Mouse (Mus musculus) cerebellum, adult (tissue): ENCODE data around the gene Slc25a26.

Experiments used
- ATAC-seq: cut with Nextera tagmentation; 2 replicates; pipeline ENCODE4 v1.9.2; 2017; ENCODE audit warnings: mild to moderate bottlenecking, moderate library complexity, mixed read lengths; ENCODE audit not compliant: insufficient number of reproducible peaks, low FRiP score, low TSS enrichment

Gene Slc25a26

DNA sequence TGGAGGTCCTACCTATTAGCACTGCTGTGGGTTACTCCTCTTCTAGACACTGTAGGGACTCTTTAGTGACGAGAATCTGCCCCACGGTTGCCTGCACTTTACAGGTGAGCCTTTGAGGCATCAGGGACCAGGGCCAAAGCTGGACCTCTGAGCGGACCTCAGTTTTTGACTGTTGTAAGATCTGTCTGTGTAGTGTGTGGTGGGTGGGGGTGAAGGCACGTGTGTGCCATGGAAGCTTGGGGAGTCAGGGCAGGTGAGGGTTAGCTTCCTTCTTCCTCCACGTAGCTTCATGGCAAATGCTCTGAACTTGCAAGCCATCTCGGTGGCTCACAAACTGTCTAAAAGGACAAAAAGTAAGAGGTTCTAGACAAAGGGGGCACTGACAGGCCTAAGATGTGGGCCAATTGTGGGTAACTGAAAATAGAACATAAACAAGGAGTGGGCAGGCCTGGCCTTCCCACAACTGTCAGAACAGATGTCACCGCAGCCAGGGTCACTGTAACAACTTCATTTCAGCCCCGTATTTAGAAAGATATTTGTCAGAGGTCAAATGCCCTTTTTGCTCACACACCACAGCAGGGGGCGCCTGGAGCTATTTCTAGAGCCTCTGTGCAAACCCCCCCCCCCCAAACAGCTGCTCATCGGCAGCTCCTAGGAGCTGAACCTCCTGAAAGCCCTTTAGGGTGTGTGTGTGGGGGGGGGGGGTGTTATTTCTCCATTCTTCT is 96.8 kb downstream of the Slc25a26 start:
- no peak for ATAC-seq

DNA sequence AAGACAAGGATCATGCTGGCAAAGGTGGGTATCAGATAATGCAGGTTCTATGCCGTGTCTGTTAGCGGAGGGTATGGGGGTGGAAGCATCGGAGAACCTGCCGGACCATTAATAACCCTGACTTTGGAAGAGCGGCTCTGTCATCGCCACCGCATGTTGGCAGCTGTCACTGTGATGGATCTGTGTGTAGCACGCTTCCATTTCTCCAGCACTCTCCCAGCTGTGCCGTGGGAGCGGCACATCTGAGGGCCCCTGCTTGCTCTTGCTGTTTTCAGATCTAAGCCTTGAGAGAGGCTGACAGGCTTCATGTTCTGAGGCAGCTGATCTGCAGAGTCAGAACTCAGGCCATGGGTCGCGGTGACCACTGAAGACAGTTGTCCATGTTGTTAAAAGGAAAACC is 98.3 kb downstream of the Slc25a26 start:
- no peak for ATAC-seq

DNA sequence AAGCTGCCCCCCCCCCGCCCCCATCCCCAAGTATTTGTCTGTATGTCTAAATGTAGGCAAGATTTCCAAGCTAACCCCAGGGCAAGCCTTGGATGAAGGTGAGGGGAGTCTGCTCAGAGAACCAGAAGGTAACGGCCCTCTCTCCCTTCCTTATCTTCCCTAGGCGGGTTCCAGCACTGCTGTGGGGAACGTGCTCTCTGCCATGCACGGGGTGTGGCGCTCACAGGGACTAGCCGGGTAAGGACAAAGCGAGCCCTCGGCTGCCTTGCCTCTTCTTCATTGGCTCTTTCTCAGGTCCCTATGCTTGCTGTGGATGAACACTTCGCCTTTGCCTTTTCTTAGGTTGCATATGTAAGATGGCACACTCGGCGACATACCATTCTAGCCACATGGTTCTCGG is 98.9 kb downstream of the Slc25a26 start:
- no peak for ATAC-seq

DNA sequence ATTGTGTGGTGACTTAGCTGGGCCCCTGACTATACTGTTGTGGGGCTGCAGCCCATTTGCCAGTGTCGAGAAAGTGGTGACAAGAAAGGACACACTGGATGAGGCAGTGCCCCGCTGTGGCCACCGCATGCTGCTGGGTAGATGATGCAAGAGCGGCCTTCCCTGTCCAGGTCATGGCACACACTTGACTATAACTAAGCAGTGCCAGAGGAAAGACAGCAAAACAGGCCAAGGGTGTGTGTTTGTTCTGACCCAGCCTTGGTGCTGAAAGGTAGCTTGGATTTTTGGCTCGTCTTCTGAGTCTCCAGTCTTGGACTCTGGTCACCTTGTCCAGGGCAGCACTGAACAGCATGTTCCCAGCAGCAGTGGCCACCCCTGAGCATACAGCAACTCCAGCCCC is 101.0 kb downstream of the Slc25a26 start:
- no peak for ATAC-seq

DNA sequence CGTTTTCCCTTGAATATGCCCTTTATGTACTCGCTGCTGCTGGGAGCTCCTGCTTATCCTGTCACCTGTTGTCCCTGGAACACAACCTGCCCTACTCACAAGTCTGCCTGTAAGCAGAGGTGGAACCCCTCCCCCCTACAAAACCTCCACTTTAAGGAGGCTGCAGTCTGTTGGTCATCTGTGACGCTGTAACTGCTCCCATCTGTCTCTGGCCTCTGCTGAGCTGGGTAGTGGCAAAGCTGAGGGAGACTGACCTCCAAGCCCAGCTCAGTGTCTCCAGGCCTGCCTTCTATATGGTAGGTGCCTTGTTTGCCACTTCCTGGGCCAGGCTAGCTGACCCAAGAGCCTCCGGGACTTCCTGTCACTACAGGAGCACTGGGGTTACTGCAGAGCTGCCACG is 101.7 kb downstream of the Slc25a26 start:
- no peak for ATAC-seq

DNA sequence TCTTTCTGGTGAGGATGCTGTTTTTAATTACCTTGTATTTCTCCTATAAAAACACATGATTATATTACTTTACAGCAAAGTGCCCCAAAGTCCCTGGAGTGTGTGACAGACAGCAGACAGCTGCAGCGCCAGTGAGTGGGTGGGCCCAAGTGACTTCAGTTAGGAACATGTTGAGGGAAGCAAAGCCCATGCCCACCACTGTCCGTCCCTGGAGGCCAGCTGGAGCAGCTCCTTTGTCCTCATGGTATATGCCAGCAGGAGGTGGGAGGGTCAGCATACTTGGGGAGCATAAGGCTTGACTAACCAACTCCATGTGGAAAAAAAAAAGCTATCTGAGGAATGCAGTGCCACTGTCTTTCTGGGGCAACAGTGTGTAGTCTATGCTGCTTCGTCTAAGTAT is 103.9 kb downstream of the Slc25a26 start:
- no peak for ATAC-seq

DNA sequence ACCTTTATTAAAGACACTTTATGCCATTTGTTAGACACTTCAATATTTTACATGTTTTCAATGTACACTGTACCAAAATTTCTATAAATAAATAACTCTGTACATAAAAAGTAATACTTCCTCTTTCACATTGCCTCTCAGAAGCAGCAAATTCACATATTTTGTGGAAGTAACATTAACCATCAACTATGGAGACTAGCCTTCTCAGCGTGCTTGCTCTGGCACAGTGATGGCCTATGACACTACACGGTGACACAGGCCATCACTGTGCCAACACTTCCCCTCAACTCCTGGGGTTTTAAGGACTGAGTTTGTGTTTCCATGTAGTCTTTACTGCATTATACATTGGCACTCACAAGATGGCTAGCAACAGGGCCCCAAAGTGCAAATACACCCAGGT is 104.4 kb downstream of the Slc25a26 start:
- no peak for ATAC-seq

DNA sequence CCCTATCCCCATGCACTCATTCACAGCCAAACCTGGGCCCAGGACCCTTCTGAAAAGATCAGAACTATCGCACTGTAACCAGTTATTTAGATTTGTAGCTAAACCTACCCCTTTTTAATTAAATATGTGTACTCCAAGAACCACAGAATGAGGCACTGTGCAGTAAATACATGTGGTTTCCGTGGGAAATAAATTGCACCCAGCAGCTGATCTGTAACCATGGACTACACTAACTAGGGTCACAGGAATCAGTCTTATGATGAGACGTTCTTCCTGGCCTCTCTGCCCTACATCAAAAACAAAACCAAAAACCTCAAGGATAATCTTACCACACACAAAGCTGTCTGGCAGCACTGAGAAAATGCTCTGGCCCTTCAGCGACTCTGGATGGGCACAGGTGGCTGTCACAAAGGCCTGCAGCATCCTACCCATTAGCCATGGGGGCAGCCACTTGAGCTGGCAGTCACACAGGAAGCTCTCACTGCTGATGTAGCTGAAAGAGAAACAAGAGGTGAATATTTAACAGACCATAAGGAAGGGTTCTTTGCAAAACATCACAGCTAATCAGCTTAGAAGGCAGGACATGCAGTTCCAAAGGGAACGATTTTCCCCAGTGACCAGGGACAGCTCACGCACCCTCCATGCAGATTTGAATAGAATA is 113.2 kb downstream of the Slc25a26 start:
- ATAC-seq, result no peak

DNA sequence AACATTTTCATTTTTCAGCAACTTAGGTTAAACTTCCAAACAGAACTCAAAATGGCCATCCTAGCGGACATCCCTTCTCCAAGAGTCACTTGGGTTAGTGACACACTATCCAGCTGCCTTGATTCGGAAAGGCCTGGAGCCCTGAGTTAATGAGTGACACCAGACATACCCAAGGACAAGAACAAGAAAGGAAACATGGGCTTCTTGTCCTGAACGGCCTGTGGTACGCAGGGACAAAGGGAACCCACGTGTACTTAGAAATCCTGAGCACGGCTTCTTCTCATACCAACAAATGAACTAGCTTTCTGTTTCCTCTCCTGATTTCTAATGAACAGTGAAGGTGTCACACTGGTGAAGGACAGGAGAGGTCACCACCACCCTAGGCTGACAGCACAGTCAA is 114.2 kb downstream of the Slc25a26 start:
- ATAC-seq, result no peak

DNA sequence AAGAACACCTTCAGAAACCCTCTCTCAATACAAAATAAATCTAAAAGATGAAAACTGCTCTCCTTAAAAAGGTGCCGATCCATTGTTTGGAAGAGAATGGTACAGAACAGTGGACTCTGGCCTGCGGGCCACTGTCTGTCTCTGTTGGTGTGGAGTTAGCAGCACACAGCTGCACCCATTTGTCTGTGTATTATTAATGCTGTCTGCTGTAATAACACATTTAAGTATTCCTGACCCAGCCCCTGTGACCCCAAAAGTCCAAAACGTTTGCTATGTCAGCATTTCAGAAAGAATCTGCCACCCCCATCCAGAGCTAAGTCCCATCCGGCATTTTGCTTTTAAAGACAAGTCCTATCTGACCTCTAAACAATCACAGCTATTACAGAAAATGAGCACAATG is 115.8 kb downstream of the Slc25a26 start:
- no peak for ATAC-seq

DNA sequence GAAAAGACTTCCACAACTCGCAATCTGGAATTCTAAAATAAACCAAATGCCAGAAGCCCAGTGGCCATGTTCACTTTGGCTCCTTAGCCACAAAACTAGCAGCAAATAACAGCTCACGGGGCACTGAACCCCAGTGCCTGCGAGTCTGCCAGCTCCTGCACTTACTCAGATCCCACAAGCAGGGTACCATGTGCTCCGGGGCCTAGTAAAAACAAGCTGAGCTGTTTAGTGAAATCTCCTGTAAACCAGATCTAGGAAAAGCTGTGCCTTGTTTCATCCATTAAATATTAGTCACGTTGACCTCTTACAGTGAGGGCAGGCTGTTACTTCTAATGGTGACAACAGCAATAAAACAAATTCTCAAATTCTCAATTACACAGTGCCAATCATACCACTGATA is 118.5 kb downstream of the Slc25a26 start:
- no peak for ATAC-seq

DNA sequence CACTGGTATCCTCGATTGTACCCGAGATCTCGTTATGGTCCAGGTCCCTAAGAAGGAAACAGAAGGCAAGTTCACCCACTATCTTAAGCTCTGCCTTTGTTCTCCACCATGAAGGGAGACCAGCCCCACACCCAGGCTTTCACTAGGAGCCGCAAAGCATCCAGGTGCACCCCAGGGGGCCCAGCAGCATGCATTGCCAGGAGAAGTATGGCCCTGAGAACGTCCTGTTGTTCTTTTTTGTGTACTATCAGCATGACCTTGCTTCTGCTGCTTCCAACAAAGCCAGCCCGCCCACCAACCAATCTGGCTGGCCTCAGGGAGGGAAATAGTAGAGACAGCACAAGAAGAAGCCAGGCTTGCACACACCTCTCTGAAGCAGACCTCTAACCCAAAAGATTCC is 120.2 kb downstream of the Slc25a26 start:
- ATAC-seq, result no peak

DNA sequence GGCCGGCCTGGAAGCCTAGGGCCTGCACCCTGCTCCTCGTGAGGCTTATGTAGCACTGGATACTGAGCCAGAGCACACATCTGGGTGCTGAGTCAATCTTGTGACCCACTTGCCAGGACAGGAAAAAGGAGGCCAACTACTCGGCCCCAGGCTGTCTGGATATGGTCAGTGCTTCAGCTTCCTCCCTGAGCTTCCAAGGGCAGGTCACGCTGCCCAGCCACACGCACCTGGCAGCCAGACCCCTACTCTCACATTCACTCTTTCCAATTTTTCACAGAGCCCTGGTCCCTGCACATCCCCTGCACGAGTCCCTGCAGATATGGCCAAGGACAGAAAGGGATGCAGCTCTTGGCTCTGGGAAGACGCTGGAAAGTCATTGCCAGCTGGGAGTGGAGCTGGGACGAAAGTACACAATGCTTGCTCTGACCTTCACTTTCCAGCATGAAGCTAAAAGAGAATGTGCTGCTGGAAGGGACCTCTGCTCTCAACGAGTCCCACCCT is 120.7 kb downstream of the Slc25a26 start:
- ATAC-seq, result no peak

DNA sequence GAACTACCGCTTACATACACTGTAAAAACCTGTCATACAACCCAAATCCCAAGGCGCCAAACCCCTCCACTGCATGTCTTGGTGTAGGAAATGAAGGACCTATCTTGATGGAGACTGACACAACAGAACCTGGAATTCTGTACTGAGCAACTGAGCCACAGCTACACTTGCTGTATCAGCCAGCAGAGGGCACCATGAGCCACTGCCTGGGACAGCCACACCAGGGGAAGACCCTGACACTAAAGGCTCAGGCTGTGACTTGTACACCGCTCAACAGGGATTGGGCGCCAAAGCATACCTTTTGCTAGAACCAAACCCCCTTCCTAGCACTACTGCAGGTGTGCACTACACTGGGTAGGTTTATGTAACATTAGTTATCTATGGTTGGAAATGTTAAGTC is 122.9 kb downstream of the Slc25a26 start:
- no peak for ATAC-seq

DNA sequence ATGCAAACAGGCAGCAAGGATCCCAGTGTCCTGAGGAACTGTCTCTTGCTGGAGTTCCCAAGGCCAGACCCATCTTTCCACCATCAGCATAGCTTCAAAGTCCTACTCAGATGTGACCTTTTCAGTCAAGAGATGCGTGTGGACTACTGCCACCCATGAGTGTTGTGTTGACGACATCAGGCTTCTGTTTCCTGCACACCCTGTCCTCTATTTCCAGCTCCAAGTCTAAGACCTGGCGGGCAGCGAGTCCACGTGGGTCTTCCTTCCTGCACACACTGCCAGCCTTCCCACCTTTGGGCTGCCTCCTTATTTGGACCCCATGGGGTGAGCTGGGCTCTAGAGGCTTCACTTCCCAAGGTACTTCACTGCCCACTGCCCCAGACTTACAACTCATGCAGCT is 124.4 kb downstream of the Slc25a26 start:
- ATAC-seq, result no peak

DNA sequence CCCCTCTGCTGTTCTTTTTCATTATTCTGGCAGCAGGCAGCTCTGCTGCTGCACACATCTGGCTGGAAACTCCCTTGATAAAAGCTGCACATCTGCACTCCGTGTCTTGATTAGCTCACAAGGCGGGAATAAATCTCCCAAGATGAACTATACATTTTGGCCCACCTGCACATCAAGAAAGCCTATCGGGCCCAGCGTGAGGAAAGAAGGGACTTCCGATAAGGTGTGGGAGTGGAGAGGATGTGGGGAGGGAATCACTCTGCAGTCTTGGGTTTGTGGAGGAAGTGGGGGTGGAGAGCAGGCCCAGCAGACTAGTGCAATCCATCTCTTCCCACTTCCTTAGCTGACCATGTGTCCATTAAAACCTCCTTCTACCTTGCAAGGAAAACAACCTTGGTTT is 125.8 kb downstream of the Slc25a26 start:
- no peak for ATAC-seq

DNA sequence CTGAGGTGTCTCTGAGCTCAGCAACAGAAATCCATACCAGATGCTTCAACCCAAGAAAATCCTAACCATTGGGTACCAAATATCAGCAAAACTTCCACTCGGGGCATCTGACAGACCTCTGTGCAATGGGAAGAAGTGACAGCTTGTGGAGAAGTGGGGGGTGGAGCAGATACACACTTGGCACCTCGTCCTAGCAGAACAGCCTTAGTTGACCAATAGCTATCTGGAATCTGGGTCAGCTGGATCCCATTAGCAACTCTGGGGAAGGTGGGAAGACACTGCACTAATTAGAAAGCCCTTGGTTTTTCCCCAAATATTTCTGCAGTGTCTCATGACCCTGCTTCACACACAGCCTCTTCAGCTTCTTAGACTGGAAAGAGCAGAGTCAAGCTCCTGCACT is 126.7 kb downstream of the Slc25a26 start:
- peak; percentile 78 for ATAC-seq

DNA sequence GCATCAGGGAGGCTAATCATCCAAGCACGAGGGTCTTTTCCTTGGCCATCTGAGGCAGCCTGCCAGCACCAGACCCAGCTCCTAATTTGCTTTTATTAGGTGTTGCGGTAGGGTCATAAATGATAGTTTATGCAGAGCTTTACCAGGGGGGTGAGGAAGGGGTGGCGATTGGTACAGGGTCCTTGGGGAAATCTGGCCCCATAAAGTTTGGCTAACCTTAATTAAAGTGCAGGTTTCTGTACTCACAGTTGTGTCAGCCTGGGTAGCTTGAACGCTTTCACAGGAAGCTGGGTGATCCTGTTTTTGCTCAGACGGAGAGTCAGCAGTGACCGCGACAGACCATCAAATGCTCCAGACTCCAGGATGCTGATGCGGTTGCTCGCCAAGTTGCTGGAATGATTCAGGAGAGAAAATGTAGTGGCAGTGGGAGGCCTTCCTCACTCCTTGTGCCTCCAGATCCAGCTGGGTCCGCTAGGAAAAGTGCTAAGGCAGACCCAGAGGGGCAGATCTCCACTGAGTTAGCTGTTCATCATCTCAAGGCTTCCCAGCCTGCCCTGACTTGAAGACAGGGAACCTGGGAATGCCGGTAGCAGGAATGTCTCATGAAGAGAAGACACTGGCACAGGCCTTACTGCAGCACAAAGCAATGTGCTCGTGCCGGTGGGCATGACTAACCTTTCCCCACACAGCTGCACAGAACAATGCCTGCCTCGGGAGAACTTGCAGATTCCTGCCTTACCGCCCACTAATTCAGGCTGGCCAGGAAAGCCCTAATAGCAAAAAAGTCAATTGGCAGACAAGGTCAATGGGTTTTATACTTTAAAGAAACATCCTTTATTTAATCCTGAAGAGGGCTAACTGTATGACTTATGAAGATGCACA is 127.8 kb downstream of the Slc25a26 start:
- ATAC-seq, result no peak

DNA sequence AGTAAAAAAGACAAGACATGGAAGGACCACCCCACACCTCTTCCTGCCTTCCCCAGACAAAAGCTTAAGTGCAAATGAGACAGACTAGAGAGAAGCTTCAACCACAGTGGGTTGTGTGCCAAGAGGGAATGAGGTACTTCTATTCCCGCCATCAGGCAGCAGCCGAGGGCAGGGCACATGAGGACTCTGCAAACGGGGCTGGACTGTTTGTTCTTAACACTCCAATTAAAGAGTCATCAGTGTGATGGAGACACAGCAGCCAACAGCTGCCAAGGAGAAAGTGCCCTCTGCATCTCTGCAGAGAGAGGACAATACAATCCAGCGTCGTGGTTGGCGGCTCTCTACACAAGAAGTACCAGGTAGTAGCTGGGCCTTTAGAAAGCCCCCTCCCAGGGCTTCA is 128.7 kb downstream of the Slc25a26 start:
- no peak for ATAC-seq

DNA sequence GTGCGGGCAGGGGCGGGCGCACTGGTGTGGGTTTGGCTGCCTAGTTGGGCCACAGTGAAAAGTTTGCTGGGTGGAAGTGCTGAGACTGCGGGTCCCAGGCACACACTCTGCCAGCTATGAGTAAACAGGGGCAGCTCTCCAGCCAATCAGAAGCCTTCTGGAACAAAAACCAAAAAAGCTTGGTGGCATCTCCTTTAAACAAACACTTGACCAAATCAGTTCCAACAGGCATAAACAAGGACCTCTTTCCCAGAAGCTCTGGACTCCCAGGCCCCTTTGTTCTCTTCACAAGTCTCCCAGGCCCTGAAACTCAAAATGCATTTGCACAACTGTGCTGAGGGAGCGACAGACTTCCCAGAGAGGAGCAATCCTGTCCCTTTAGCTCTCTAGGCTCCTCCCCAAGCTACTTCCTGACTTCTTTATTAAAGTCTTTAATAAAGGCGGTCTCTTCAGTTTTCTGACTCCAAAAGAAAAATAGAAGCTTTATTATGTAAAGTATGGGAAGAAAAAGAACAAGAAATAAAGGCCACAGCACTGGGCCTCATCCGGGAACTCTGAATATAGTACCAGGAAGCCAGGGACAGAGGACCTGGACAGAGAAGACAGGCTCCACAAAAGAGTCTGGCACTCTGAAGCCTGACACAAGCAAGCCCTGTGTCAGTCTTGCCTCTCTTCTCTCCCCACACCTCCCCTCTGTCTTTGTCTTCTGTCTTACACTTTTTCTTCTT is 131.1 kb downstream of the Slc25a26 start:
- no peak for ATAC-seq

DNA sequence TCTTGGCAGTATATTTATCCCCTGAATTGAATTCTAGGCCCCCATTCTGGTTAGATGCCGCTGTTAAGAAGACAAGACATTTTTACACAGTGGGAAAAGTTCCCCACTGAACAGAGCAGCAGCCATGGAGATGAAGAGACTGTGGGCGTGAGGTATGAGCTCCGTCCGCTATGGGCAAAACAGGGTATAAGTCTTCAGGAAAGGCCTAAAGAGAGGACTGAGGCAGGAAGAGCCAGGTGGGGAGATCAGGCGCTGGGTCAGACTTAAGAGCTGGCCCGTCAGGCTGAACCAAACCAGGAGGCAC is 131.6 kb downstream of the Slc25a26 start:
- ATAC-seq, result no peak
